Mouse (Mus musculus): ENCODE measurements around the gene Prss57.

Prss57 gene

DNA sequence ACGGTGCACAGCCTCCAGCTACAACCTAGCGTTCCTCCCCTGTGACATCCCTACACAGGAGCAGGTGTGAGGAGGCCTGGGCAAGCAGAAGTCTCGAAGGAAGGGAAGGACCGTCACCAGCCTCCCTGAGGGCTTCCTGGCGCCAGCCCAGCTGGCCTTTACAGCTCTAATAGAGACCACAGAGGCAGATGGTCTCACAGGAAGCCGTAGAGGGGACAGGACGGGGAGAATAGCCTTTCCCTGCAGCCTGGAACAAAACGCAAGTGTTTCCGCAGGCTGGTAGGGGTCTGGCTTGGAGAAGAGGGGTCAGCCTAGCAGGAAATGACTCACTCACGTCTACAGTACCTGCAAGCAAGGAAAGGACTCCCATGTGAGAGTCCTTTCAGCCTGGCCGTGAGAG lies 17.1 kb upstream of the Prss57 start:
- no peak for DNase-seq (ENCODE audit: low spot score in 2 of 2)

DNA sequence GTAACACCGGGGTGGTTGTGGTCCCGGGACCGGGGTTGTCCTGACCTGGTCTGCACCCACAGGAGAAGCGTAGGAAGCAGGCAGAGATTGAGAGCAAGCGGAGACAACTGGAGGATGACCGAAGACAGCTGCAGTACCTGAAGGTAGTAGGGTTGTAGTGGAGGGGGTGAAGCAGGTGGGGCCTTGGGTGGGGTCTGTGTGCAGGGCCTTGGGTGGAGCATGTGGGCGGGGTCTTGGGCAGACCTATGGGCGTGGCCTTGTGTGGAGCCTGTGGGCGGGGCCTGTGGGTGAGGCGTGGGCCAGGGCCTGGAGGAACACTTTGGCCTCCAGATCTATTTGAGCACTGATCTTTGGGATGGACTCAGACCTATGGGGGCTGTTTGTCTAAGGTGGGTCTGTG lies 16.2 kb upstream of the Prss57 start:
- no peak for DNase-seq (ENCODE audit: low spot score in 2 of 2)

DNA sequence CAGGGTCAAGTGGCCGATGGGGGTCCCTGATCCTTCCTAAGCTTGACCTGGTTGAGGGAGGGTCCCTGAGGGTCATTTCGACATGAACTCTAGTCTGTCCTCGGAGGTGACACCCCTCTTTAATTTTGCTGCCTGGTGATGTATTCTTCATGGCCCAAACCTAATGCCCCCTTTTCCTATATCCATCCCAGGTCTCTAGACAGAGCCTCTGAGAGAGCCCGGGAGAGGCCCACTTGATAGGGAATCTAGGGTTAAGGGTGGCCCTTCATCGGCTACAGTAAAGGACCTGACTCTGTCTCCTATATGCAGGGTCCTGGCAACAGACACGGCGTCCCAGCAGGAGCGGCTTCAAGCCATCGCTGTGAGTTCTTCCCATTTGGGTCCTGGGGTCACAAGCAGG lies 15.6 kb upstream of the Prss57 start:
- no peak for DNase-seq (ENCODE audit: low spot score in 2 of 2)

DNA sequence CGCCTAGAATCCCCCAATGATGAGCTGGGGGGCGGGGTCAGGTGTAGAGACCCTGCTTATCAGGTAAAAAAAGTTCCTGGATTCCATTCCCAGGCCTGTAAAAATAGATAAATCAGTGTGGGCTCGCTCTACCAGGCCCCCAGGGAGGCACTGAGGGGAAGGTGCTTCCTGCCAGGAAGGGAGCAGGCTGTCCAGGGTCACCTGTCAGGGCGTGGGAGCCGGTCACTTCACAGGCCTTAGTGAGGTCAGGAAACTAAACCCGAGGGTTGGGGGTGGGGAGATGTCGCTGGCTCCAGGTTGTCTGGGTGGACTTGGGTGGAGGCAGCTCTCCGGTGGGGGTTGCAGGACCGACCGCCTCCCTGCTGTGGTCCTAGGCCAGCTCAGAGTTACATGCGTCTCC lies 14.9 kb upstream of the Prss57 start:
- DNase-seq (ENCODE audit: low spot score in 2 of 2): no peak

DNA sequence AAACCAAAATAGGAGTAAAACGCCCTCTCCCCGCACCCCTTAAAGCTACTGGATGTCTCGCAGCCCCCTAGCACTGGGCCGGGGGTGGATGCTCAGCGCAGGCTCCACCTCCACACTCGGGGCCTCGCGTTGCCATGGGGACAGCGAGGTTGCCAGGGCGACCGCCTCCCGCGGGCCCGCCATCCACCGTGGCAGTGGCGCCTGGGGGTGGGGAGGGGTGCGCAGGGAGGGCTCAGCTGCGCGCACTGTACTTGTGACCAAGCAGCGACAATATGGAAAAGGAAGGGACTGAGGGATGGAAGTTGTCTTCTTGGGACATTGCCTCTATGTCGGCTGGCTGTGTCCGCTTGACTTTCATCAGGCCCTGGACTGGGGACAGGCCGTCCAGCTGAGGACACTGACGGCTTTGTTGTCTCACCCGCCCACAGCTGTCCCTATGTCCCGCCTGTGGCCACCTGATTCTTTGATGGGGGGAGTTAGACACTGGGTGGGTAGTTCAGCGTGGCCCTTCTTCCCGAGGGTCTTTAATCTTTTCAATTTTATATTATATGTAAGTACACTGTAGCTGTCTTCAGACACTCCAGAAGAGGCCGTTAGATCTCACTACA lies 13.1 kb upstream of the Prss57 start:
- no peak for DNase-seq (ENCODE audit: low spot score in 2 of 2)

DNA sequence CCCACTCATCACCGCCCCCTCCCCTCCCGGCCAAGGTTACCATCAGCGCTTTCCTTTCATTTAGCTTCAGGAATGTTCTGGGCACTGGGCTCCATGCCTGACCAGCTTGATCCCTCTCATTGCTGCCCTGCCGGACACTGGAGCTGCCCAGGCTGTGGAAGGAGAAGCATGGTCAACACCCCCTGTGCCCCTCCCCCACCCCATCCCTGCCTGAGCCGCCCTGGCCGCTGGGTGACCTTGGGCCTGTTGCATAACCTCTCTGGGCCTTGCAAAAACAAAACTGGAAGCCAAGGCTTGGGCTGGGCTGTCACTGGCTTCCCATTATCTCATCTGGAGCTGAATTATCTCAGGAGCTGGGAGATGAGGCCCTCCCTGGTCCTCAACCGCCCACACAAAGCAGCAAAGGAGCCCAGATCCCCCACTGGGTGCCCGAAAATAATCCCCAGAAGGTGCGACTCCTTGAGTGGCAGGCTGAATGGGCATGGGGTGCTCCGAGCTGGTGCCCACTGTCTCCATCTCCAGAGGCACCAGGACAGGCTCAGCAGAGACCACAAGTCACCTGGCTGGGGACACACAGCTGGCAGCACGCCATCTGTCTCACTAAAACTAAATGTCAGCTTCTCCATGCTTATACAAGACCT lies 11.7 kb upstream of the Prss57 start:
- no peak for DNase-seq (ENCODE audit: low spot score in 2 of 2)

DNA sequence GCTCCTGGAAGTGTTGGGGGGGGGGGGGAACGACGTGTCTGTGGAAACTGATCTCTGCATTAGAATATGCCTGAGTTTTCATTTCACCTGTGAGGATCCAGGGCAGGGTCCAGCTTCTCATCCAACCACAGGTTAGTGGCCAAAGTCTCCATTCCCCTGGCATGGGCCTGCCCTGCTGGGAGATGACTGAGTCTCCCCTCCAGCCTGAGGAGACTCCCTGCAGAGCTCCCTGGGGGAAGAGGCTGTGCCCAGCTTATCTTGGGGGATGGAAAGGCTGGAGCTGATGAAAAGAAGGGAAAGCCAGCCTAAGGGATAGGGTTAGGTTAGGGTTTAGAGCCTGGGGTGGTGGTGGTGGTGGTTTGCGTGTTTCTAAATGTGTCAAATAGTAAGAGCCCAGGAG lies 11.1 kb upstream of the Prss57 start:
- DNase-seq (ENCODE audit: low spot score in 2 of 2): no peak

DNA sequence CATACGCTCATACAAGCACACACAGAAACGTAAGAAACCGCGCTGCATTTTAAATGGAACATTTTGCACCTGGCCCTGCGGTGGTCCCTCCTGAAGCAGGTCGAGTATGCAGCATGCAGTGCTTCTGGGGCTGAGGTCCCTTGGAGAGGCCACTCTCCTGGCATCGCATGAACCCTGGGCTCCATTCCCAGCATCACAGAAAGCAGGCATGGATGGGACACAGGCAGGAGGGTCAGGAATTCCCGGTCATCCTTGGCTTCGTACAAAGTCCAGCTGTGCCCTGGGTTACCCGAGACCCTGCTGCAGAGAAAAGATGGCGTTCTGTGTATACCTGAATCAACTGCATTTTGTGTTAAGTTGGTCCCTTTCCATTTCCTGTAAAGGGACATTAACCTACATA lies 9.7 kb upstream of the Prss57 start:
- DNase-seq (ENCODE audit: low spot score in 2 of 2): no peak

DNA sequence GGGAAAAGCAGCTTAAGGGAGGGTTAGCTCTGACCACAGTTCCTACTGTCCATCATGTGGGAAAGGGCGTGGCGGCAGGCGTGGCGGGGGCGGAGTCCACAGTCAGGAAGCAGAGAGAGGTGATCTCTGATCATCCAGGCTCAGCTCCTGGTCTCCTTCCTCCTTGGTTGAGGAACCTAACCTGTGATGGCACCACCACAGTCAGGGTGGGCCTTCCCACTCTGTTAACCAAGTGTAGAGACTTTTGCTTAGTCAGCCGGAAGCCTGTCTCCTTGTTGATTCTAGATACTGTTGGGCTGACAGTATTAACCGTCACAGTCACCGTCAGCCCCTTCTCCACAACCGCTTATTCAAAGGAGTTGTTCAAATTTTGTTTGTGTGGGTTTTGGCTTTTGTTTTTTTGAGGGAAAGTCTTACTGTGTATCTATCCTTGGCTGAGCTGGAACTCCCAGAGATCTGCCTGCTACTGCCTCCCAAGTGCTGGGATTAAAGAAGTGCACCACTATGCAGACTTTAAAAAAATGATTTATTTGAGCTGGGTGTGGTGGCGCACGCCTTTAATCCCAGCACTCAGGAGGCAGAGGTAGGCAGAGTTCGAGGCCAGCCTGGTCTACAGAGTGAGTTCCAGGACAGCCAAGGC lies 7.6 kb upstream of the Prss57 start:
- peak in 1 of 2 experiments; percentile 56 for DNase-seq (ENCODE audit: low spot score in 2 of 2)

DNA sequence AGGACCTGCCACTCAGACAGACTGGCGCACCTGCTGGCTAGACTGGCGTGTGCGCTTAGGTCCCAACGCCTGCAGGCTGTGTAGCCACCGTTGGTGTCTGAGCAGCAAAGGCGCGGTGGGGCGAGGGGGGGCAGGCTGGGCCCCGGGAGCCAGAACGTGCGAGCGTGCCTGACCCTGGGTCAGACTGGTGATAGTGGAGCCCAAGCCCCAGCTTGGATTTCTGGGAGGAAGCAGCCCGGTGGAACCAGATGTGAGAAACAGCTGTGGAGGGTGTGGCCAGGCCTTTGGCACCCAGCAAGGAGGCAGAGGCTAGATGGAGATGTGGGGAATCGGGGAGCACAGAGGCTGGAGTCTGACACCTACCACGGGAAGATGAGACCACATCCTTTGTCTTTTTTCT lies 6.6 kb upstream of the Prss57 start:
- DNase-seq (ENCODE audit: low spot score in 2 of 2): no peak

DNA sequence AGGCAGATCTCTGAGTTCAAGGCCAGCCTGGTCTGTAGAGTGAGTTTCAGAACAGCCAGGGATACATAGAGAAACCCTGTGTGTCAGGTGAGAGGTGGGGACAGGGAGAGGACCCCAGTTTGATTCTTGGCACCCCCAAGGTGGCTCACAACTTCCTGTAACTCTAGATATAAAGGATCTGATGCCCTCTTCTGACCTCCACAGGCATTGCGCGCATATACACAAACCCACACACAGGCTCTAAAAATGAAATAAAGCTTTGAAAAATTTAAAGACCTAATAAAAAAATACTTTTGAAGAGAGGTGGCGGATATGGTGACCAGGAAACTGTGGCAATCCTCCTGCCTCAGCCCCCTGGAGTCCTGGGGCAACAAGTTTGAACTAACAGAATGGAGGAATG lies 5.1 kb upstream of the Prss57 start:
- no peak for DNase-seq (ENCODE audit: low spot score in 2 of 2)

DNA sequence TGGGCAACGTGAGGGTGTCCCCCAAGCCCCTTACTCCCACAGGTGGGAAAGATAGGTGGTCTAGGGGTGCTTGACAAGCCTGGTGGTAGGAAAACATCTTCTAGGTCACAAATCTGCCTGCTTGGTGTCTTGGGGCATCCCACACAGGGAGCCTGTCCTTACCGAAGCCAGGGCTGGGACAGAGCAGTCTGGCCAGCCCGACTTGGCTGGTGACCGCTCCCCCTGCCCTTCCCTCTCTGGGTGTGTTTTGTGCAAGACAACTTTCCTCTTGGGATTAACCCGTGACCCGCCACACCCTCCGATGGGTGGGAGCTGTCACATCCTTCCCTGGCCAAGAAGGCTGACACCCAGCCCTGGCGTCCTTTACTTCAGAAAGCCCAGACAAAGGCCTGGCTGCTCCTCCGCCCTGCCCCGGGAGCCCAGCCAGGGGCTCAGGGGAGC lies 3.8 kb upstream of the Prss57 start:
- DNase-seq (ENCODE audit: low spot score in 2 of 2): no peak

DNA sequence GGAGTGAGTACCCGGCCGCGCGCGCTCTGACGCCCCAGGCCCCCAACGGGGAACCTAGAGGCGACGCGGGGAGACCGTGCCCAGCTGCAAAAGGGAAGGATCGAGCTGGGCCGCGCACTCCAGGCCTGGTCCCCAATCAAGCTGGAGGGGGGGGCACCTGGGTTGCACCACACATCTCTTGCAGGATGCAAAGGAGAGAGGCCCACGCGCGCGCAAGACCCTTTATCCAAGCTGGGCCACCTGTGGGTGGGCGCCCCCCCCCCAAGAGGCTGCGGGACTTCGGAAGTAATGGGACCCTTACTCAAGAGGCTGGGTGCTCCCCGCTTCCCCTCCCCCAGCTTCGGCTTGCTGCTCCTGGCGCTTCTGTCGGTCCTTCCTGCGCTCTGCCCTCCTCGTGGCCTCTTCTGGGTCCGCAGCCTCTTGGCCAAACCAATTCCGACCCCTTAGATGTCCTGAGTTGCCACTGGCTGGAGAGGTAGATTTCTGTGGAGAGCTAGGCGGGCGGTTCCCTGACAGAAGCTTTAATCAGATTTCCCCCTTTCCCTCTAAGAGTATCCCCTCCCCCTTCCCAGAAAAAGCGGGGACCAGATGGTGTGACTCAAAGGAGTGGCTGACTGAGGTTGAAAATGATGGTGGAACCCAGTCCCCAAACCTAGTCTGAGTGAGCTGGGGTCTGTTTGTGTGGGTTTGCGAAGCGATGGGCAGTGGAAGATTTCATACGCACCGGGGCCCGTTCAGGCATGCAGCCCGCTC lies 3.2 kb upstream of the Prss57 start:
- DNase-seq (ENCODE audit: low spot score in 2 of 2): peak in 1 of 2 experiments; percentile 47

DNA sequence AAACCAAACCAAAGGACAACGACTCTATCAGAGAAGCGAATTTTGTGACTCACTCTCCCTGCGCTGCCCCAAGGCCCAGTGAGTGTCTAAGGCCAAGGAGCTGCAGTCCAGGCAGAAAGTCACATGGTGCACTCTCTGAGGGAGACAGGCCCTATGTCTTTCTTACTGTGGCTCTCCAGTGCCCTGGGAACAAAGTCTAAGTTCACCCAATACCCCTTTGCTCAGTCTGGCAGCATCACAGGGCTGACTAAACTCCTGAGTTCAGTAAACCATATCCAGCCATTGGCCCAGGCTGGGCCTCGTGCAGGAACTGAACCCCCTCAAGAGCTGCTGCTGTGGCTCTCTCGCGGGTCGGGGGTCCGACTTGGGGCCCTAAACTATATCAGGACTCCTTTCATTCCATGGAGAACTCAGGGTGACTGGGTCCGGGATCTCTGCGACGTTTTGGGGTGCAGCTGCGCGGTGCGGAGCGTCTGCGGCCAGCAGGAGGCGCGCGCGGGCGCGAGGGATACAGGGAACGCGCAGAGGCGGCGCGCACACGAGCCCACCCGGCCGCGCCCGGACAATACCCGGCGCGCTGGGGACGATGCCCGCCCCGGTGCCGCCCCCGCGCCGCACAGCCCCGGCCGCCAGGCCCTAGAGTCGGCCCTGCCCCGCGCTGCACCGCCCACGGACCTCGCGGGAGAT lies 2.4 kb upstream of the Prss57 start, which contains the start of gene Palm:
Gene Palm (plus strand): TSS at position 522 of the 687 bp plus-strand sequence.
- DNase-seq (ENCODE audit: low spot score in 2 of 2): peak; percentile 83 to 89

DNA sequence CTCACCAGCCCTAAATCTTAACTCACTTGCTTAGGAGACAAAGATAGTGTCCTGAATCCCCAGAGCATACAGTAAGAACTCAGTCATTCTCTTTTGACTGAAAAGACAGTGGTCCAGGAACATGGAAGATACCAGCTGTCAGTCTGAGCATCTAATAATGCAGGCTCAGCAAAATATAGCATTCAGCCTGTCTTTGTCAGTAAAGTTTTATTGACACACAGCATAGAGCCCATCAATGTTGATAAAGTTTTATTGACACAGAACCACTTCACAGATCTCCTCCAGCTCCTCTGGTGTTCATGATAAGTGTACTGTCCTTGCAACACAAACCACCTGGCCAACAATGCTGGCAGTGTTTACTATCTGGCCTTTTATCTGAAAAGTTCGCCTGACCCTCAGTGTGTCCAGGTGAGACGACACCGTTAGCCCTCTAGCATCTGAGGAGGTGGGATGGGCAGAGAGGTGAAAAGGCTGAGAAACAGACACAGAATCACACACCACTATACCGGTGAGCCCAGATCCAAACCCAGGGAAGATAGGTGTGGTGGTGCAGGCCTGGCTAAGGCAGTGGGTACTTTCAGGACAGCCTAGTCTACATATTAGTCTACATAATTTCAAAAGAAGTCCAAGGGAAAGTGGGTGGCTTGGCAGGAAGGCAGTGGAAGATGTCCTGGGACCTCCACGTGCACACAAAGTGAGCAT lies 1.7 kb upstream of the Prss57 start:
- no peak for DNase-seq (ENCODE audit: low spot score in 2 of 2)

DNA sequence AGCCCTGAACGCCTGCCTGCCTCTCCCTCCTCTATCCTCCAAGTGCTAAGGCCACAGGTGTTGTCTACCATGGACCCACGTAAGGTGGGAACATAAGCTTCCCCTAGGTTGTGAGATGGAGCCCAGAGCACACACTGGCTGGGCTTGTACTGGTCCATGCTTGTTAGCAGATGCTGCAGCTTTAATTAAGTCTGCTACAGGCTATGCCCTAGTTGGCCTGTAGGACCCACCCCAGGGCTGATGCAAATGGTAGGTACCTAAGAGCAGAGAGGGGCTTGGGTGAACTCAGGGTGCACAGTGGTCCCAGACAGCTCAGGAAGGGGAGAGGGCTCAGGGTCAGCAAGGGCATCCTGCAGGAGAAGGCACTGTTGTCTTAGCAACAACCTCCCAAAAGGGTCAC lies 1.2 kb downstream of the Prss57 start:
- DNase-seq (ENCODE audit: low spot score in 2 of 2): no peak

DNA sequence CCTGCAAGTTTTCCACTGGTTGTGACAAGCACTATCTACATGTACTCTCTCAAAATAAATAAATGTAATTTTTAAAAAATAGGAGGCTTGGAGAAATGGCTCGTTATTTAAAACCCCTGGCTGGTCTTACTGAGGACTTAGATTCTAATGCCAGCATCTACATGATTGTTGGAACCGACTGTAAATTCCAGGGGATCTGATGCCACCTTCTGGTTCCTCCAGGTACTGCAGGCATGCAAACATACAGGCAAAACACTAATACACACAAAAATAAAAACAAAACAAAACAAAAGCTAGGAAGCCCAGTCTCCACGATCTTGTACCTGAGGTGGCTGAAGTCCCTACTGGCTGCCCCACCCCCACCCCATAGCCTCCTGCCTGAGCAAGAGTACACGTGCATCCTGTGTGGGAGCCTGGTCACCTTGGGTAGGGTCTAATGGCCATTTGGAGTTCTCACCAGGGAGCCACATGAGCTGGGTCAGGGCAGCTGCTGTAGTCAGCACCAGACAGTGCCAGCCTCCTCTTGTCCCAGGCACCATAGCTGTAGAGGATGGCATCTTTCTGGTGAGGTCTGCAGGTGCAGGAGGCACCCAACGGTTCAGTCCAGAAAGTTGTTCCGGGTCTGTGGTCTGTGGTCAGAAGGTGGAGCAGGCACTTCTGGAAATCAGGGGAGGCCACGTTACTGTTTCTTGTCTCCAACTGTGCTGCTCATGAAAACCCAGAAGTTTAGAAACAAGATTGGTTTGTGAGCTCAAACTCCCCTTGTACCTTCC lies 2.2 kb downstream of the Prss57 start:
- peak; percentile 82 to 89 for DNase-seq (ENCODE audit: low spot score in 2 of 2)

DNA sequence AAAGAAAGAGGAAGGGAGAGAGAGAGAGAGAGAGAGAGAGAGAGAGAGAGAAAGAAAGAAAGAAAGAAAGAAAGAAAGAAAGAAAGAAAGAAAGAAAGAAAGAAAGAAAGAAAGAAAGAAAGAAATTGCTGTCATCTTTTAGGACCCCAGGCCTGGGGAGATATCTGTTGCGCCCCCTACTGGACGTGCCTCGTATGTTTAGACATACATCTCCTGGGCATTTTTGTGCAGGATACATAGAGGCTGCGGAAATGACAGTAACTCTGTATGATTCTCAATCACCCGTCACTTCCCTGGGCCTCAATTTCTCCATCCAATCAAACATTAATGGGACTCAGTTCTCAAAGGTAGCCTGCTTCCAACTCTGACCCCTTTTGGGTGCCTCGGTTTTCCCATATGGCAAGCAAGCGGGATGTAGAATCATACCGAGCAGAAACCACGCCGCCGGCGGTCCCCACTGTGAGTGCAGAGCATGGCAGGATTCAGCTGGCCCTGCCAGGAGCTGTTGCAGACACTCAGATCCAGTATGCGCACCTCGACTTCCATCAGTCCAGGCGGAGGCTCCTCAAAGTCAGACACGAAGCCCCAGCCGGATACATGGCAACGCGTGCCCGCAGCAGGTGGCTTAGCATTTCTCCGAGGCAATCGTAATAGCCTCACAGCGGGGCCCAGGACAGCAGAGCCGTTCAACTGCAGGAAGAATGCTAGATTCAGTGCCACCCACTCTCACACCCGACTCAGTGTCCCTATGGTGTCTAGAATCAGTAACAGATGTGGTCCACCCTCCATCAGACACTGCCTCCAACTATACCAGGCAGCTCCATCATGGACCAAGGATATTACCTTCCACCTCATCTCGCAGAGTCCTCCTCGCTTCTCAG lies 6.6 kb downstream of the Prss57 start:
- DNase-seq (ENCODE audit: low spot score in 2 of 2): peak in 1 of 2 experiments; percentile 78

DNA sequence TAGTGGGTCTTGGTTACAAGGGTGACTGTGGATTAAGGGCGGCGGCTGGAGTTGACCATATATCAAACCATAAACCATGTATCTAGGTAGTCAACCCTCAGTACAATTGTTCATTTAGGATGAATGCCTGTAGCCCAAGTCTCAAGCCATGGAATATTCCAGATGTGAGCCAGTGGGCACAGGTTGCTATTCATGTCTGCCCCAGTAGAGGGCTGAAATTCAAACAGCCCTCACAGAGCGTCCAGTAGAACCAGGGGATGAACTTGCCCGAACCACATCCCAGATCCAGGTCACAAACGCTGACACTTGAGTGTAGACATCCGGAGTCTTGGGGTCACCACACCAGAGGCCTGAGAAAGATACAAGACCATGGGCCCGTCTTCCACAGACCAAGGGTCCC lies 7.7 kb downstream of the Prss57 start:
- DNase-seq (ENCODE audit: low spot score in 2 of 2): no peak

DNA sequence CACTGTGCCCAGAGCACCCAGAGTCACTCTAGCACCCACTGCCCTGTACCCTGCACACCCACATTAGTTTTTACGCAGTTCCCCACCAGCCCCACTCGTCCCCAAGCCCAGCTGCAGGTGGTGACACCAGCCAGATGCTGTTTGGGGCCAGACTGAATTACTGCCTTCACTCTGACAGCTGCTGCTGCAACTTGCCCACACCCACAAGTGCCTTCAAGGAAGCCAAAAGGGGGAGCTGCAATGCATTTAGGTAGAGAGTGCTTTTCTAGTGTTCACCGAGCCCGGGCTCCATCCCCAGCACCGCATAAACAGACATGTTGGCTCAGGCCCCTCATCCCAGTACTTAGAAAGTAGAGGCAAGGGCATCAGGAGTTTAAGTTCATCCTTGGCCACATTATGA lies 8.8 kb downstream of the Prss57 start:
- no peak for DNase-seq (ENCODE audit: low spot score in 2 of 2)
